In genomic region chr13:110600377-110600776, GRCm38 (mm10) we compare ENCODE assay signal across 19 mouse cellular contexts.
DNase-seq lines count a peak whose midpoint lies in the region; ATAC-seq and TF ChIP-seq lines count a peak whose summit lies in the region.
"Had no signal": no experiment of that assay in that cellular context is flagged by ENCODE, and none has a peak within 500 bp of the region (broad histone marks: within the 10 kb centered on the region; RNA-seq: fewer than 3 reads in every experiment).

No protein-coding gene starts in this region.

- H3K27me3 ChIP-seq in CH12.LX (replicated peaks), result no peaks in the 10 kb centered on the region
- no peaks in the 10 kb centered on the region for H3K27me3 ChIP-seq in neural tube, embryonic 15.5 days (replicated peaks)
- H3K27me3 ChIP-seq: liver, embryonic 15.5 days had no signal

- H3K4me2 ChIP-seq in CH12.LX (ENCODE audit: insufficient read depth, low read depth, poor library complexity, severe bottlenecking), result no peak overlapping the region
- H3K4me2 ChIP-seq in neural tube, embryonic 15.5 days, result no peak overlapping the region
- H3K4me2 ChIP-seq: liver, embryonic 15.5 days; midbrain, embryonic 11.5 days had no signal

- H3K9ac ChIP-seq in CH12.LX (ENCODE audit: insufficient read depth, low read depth), result no peak overlapping the region
- no peak overlapping the region for H3K9ac ChIP-seq in neural tube, embryonic 15.5 days (replicated peaks)
- H3K9ac ChIP-seq: liver, embryonic 15.5 days had no signal

- TF ChIP-seq RAD21 in CH12.LX (IDR thresholded peaks at IDR 0.05; ENCODE audit: low read depth, low read length), result no peak

- H3K4me3 ChIP-seq in CH12.LX (replicated peaks in 1 of 3; ENCODE audit: low read depth in 2 of 3, low read length in 2 of 3, poor library complexity in 1 of 3), result no peak overlapping the region
- no peak overlapping the region for H3K4me3 ChIP-seq in neural tube, embryonic 15.5 days (replicated peaks)
- H3K4me3 ChIP-seq: forebrain, embryonic 10.5 days; left cerebral cortex, adult 2 months; liver, embryonic 15.5 days had no signal

- no peaks in the 10 kb centered on the region for H3K9me3 ChIP-seq in CH12.LX (replicated peaks; ENCODE audit: low read length)
- no peaks in the 10 kb centered on the region for H3K9me3 ChIP-seq in neural tube, embryonic 15.5 days (replicated peaks)
- H3K9me3 ChIP-seq: forebrain, embryonic 10.5 days; liver, embryonic 15.5 days had no signal

- H3K36me3 ChIP-seq in CH12.LX (replicated peaks in 1 of 2; ENCODE audit: control insufficient read depth in 1 of 2, insufficient read depth in 1 of 2, low read length in 1 of 2), result no peaks in the 10 kb centered on the region
- H3K36me3 ChIP-seq in neural tube, embryonic 15.5 days, result no peaks in the 10 kb centered on the region
- H3K36me3 ChIP-seq: forebrain, embryonic 10.5 days; liver, embryonic 15.5 days had no signal

- in situ Hi-C loops in CH12.LX (cut with MboI; ENCODE audit: low pct_ligation_motif_present, low pct_unique_long_range_greater_than_20kb, low sequenced_read_pairs), result no loop called here

- H3K4me1 ChIP-seq in CH12.LX (ENCODE audit: control insufficient read depth in 1 of 2, insufficient read depth in 2 of 2), result peaks cover 0 to 3% of the 10 kb centered on the region in 2 experiments; a peak in 1 of 4 replicates
- H3K4me1 ChIP-seq in neural tube, embryonic 15.5 days, result no peaks in the 10 kb centered on the region
- H3K4me1 ChIP-seq: forebrain, embryonic 10.5 days; liver, embryonic 15.5 days had no signal

- peak; percentile 27 for ATAC-seq in frontal cortex, adult (ENCODE audit: low TSS enrichment)
- no peak for ATAC-seq in neural tube, embryonic 15.5 days (ENCODE audit: low FRiP score)
- ATAC-seq: activated CD4-positive, CD25-positive, alpha-beta regulatory T cell, adult 4 months; hindbrain, embryonic 16.5 days; intestine, embryonic 16.5 days had no signal

- 77% methylated on average over 9 of the region's 9 CpGs for WGBS in neural tube, embryonic 15.5 days

- H3K27ac ChIP-seq in CH12.LX (ENCODE audit: insufficient read depth, low read depth), result no peak overlapping the region
- no peak overlapping the region for H3K27ac ChIP-seq in neural tube, embryonic 15.5 days (replicated peaks)
- H3K27ac ChIP-seq: forebrain, embryonic 10.5 days; left cerebral cortex, adult 2 months; liver, embryonic 15.5 days; macrophage; stomach, postnatal 0 days had no signal

- dilution Hi-C loops in CH12.LX (cut with MboI; ENCODE audit: extremely low pct_ligation_motif_present, extremely low pct_unique_long_range_greater_than_20kb, low sequenced_read_pairs), result no loop called here

- TF ChIP-seq POLR2A in CH12.LX (IDR thresholded peaks at IDR 0.05; ENCODE audit: low read depth, low read length), result no peak

- TF ChIP-seq CTCF in CH12.LX (conservative IDR thresholded peaks at IDR 0.05 in 1 of 2, IDR thresholded peaks at IDR 0.05 in 1 of 2; ENCODE audit: low read depth in 2 of 2, low read length in 2 of 2), result no peak

- DNase-seq in frontal cortex, postnatal 25 days (ENCODE audit: low spot score in 2 of 2), result no peak
- DNase-seq in kidney, postnatal 25 days, result peak; percentile 13 to 51
- DNase-seq in kidney, adult 18-20 months, result no peak
- peak; percentile 3 for DNase-seq in CH12.LX (ENCODE audit: extremely low read depth)
- DNase-seq in kidney, postnatal 4 days, result peak; percentile 1 to 4
- DNase-seq in urinary bladder, postnatal 36 days (ENCODE audit: low spot score in 2 of 2), result no peak
- DNase-seq: gastrocnemius, postnatal 10 days; layer of hippocampus, adult 9-11 months had no signal

- H3K79me2 ChIP-seq in CH12.LX (replicated peaks; ENCODE audit: control insufficient read depth, extremely low read depth, insufficient read depth, poor library complexity, severe bottlenecking), result no peaks in the 10 kb centered on the region

- no peak for TF ChIP-seq EP300 in CH12.LX (IDR thresholded peaks at IDR 0.05; ENCODE audit: low read length)

TF ChIP-seq in CH12.LX, 34 proteins besides CTCF, POLR2A, EP300 and RAD21:
- TF ChIP-seq ELF1 (IDR thresholded peaks at IDR 0.05; ENCODE audit: low read depth, low read length) (no peak), JUN (IDR thresholded peaks at IDR 0.05; ENCODE audit: insufficient read depth, low read depth, low read length) (no peak), BHLHE40 (IDR thresholded peaks at IDR 0.05; ENCODE audit: low read depth, low read length) (peak; percentile 67), RCOR1 (conservative IDR thresholded peaks at IDR 0.05; ENCODE audit: low read depth, low read length) (no peak)

Comparison
In these comparisons a context has a peak if more than half of its experiments do, and no peak if none do; other contexts are left out.
1. DNase-seq: peak in kidney, postnatal 25 days (2 of 2), CH12.LX (single experiment) and kidney, postnatal 4 days (2 of 2); none in frontal cortex, postnatal 25 days (0 of 2), kidney, adult 18-20 months (single experiment) and urinary bladder, postnatal 36 days (0 of 2).